Mouse (Mus musculus) 416B (cell line): ENCODE results near the gene Ptprn2.
A peak's percentile ranks its signal among the peaks of the same experiment; 100 is the strongest.

ENCODE experiments used
- DNase-seq: peaks from one replicate; pipeline ENCODE4 v3.0.0; 2011; ENCODE audit warnings: low read depth

Gene Ptprn2

DNA sequence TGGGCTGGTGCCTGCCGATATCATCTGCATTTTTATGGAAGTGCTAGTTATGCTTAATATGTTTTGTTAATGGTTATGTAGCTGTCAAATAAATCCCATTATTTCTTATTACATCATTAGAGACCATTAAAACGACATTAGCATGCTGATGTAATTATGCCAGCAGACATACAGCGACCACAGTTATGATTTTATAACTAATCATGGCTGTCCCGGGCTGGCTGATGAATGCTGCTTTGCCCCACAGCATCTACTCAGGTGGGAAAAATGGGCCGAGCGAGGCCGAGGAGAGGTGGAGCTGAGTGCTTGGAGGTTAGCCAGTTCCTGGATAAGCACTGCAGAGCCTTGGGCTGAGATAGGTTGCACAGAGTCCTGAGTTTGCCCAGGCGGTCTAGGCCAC is 407.1 kb downstream of the Ptprn2 start:
- no peak for DNase-seq

DNA sequence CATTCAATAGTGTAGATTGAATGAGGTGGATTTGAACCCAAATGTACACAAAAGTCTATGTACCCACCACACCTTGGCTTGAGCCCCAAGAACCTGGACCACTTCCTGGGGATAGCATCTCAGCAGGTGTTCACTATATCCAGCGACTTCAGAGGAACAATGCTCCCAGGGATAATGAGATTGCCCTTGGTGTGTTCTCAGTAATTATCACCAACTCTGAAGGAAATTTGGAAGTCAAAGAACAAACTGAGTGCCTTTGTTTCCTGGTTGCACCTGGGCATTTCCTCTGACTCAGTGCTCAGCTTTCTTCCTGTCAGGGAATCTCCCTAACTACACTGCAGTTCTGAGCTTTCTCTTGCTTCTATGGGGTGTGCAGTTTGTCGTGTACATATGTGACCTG is 411.1 kb downstream of the Ptprn2 start:
- no peak for DNase-seq

DNA sequence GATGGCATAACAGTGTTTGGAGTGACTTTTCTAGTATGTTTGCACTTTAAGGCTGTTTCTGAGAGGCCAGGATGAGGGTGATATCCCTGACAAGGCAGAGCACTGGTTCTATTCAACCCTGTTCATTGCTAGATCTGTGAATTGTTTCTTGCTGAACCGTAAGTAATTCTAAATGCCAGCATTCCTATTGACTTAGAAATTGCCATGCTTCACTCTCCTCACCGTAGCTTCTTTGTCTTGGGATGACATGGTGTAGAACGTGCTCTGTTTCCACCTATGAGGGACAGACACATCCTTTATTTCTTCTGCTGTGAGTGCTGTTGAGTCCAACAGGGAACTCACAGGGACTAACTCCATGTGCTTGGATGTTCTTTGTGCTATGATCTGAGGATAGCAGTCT is 416.3 kb downstream of the Ptprn2 start:
- DNase-seq = no peak

DNA sequence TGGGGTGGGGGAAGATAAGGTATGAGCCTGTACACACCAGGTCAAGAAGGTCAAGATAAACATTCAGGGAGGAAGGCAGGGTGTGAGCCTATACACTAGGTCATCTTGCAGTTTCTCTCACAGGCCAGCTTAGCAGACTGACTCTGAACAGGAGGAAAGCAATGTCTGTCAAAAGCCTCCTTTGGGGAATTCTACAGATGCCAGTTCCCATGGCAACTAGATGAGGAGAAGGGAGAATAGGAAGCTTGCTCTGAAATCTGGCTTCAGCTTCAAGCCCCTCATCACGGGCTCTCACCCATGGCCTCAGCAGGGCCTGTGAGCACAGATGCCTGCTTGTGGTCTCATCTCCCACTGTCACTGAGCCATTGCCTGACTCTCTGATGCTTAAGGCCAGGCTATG is 421.9 kb downstream of the Ptprn2 start:
- DNase-seq = no peak

DNA sequence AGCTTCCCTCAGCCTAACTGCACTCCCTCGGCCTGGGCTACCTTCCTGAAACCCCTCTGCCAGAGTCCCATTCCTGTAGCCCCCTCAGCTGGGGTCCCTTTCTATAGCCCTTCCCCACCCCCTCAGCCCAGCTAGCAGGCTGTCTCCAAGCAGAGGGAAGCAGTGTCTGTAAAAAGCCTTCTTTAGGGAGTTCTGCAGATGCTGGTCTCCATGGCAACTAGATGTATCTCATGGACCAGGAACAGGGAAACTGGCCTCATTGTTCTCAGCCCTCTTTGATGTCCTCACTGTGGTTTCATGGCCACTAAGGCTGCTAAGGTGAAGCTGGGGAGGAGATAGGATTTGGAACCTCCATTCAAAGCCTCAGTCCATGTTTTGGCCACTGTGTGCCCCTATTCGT is 423.1 kb downstream of the Ptprn2 start:
- DNase-seq = no peak

DNA sequence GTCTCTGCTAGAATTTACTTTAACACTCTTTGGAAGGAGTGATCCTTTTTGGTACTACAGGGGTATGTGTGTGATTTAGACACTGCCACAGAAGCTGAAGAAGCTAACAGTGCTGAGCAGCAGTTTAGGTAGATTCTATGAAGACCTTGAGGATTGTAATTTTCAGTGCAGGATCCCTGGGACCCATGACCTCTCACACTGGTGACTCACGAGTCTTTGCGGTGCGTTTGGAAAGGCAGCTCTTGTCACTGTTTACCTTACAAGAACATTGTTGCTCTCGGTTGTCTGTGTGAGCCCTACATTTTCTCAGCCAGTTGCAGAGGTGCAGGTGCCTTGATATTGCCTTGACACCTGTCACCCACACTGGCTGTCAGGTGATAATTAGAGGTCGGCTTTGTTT is 431.3 kb downstream of the Ptprn2 start:
- DNase-seq = no peak

DNA sequence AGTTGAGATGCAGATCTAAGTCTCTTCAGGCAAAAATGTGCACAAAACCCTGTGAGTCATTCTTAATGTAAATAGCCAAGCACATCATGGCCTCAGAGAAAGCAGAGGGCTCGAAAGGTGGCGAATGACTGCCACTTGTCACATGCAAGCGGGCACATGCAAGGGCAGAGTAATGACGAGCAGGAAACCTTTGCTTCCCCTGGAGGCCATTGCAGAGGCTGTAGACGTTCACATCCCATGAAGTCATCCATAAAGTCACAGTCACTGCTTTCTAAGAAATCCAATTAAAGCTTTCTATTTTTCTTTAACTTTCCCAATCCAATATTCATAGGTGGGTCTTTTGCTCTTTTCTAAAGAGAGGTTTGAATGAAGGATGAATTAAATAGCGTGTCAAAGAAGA is 433.7 kb downstream of the Ptprn2 start:
- no peak for DNase-seq

DNA sequence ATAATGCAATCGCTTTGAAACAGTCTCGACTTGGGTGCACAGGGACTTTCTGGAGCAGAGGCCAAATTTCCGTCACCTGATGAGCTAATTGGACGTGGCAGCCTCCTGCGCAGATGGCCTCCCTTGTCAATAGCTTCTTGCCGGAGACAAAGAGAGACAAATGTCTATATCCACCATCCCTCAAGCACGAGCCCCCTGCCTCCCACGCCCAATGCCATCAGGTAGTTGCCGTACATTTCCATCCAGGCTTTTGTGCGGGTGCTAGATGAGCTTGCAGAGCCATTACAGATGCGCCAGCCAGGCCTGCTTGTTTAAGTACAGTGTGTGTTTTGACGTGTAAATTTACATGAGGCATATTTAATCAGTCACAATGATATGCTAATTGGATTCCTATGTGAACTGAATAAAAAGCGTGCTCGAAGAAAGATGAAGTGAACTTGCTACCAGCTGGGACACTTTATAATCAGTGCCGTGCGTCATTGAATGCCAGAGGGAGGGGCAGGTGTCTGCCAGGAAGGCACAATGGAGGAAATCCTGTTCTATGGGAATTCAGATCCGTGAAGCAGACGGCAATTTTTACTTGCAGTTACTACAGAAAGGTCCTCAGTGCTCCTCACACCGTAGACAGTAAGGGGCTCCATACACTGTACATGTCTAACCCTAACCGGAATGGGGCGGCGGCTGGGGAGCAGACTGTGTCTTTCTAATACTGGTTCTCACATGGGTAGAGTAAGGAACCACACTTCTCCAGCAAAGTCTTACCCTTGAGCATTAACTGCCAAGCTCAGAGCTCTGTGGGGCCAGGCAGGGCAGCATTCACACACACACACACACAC is 434.4 kb downstream of the Ptprn2 start:
- no peak for DNase-seq

DNA sequence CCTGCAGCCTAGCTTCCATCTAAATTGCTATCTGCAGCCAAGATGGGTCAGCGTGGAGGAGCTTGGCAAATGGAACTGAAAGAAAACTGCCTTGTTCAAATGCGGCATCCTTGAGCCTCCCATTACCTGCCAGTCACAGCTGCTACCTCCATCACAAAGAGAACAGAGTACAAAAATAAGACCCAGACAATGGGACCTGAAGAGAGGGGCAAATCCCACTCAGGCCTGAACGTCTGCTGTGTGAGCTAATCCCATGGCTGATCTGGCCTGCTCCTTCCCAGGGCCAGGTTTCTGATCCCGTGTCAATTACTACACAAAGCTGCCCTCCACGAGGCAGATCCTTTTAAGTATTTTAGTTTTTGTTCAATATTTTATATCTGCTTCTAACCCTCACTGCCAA is 441.6 kb downstream of the Ptprn2 start:
- DNase-seq = no peak

DNA sequence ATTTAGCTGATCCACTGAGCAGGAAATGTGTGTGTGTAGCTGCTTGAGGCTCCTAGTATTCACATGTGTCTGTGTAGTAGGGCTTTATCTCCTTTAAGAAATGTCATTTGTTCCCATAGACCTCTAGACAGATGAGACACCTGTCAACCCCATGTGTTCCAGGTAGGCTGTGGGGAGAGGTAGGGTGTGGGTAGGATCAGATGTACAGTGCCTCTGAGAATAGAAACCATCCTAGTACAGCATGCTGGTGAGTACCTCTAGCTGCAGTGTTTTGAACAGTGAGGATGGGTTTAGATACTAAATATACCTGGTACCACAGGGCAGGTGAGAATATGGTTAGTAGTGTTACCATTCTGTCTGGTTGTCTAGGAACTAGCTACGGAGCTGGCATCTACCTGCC is 442.0 kb downstream of the Ptprn2 start:
- DNase-seq = no peak

DNA sequence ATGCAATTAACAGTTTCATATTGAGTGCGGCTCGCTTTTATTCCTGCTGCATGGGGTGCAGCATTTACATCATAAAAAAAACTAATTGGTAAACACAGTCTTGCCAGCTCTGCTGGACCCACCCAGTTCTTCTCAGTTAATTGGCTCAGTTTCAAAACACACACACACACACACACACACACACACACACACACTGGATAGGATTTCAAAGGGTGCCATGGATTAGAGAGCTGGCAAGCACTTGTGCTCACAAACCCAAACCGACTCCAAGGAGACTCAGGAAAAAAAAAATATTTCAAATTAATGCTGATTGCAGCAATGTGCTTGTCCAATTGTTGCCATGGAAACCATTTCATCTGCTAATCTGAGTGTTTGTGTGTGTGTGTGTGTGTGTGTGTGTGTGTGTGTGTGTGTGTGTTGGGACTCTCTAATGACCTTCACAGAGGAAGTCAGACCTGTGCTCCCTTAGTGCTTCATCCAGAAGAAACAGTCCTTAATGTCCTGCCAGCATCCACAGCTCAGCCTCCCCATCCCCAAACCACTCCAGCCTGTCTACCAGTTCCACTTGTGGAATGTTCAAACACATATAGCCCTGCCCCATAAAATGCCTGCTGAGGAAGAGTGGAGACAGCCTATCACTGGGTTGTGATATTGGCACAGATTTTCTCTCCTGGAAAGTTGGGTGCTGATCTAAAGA is 452.8 kb downstream of the Ptprn2 start:
- DNase-seq = no peak

DNA sequence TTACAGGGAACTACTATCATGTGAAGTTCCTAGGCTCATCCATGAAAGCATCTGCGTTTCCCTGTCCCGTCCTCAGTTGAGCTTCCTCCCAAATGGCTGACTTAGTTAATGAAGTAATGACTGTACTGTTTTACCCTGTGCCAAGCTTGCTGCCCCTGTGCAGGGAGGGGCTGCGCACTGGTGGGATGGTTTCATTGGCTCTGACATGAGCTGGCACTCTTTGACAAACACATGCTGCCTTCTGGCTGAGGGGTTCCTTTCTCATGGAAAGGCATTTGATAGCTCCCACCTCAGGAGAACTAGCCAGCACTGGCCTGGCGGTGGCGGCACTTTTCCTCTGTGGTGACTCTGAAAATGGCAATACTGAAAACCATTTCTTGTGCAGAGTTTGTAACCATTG is 458.4 kb downstream of the Ptprn2 start:
- DNase-seq = no peak

DNA sequence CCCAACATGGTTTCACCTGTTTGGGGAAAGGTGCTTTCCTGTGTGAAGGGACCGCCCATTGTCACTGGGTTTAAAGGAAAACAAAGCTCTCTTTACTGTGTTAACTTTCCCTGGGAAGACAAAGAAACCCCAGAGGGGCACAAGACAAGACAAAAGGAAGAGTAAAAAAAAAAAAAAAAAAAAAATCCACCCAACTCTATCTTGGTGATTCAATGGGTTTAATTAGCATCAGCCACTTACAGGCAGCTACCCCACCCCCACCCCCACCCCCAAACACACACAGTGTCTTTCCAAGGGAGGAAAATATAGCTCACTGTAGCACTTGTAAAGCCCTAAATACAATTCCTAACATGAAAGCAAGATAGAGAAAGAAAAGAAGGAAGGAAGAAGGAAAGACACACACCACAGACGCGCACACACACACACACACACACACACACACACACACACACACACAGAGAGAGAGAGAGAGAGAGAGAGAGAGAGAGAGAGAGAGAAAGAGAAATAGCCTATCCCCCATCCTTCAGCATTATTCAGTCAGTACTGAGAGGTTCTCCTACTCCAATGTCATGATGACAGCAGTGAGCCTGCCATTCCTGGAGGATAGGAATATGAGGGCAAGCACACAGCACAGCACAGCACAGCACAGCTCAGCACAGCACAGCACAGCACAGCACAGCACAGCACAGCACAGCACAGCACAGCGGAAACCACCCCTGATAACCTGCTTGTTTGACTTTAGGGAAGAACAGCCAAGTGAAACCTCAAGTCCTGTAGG is 462.8 kb downstream of the Ptprn2 start:
- DNase-seq = no peak

DNA sequence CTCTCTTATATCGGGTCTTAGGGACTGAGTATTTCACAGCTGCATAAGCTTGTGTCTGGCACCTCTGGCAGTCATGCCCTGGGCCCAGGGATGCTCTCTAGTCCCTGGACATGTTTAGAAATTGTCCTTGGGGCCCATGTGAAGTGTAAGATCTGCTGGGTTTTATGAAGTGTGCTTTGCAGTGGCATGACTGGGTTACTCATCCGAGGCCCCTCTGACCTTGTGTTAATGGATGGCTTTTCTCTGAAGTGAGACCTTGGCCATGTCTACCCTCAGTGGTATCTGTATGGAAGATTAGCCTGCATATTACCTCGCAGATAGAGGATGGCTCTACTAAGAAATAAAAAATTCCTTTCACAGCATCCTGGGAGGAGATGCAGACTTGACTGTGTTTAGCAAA is 464.2 kb downstream of the Ptprn2 start:
- no peak for DNase-seq

DNA sequence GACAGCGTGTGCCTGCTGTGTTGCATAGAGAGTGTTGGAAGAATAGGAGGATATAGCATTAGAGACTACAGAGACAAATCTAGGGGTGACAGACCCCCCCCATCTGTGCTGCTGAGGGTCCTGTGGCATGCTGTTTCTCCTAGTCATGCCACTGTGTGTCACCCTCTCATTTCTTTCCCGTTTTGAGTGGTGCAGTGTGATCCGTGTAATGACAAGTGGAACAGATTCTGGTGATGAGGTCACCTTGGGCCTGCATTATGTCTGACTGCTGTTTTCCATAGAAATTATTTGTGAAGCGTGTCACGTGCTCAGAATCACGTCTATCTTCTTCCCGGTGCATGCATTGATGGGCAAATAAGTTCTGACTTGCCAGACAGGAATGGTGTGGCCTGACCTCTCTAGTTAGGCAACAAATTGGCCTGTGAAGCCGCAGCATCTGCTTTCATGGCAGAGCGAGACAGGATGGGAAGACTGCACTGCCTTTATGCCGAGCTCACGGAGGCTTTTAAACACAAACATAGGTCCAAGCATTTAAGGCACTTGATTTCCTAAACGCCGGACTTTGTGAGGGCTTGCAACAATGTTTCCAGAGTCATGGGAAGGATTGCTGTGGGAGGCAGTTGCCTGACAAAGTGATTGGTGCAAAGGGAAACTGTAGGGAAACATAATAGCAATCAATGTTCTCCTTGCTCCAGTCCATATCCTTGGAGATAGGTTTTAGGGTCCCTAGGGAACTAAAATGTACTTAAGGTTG is 467.1 kb downstream of the Ptprn2 start:
- DNase-seq = no peak

DNA sequence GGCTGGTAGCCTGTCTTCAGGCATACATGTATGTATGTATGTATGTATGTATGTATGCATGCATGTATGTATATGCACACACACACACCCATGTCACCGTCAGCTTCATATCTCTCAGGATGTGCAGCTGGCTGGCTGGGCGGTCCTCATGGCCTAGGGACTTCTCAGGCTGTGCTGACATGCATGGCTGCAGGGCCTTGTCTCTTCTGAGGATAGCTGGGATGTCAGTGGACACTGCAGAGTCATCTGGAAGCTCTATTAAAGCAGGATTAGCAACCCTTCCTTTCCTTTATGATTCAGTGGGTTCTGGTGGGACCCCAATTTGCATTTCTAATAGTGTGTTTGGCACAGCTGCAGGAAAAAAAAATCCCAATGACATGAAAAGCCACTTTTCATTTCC is 473.6 kb downstream of the Ptprn2 start:
- no peak for DNase-seq

DNA sequence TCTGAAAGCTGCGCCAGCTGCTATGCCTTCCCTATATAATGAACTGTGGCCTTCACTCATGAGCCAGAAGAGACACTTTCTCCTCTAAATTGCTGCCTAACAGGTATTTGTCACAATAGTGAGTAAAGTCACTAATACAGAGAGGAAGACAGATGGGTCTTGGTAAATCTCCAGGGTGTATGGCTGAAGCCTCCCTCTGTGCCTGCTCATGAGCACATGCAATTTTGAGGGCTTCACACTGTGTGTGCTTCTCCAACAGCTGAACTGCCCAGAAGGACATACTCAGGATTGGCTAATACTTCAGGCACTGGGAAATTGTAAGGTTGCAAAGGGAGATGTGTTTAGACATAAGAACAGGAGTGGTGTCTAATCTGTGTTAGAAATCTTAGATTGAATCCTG is 478.4 kb downstream of the Ptprn2 start:
- DNase-seq = no peak

DNA sequence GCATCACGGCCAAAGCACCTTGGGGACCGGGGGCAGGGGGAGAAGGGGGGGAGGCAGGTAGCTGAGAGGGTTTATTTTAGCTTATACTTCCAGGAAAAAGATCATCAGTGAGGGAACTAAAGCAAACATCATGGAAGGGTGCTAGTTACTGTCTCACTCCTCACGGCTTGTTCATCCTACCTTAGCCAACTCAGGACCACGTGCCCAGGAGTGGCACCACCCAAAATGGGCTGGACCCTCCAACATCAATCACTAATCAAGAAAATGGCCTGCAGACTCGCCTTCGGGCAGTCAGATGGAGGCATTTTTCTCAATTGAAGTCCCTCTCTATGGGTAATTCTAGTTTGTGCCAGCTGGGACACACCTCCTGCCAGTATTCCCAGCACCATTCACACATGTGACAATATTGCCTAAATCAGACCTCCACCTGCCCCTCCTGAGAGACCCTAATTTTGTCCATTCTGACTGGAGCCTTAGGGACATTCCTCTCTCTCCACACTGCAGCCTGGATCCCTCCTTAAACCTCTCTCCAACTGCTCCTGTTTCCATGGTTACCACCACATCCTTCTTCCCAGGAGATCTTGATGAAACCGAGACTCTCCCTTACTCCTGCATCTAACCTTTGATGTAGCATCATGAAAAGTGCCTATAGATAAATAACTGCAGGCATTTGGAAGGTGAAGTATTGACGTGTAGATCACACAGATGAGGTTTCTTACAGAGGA is 482.9 kb downstream of the Ptprn2 start:
- DNase-seq = no peak

DNA sequence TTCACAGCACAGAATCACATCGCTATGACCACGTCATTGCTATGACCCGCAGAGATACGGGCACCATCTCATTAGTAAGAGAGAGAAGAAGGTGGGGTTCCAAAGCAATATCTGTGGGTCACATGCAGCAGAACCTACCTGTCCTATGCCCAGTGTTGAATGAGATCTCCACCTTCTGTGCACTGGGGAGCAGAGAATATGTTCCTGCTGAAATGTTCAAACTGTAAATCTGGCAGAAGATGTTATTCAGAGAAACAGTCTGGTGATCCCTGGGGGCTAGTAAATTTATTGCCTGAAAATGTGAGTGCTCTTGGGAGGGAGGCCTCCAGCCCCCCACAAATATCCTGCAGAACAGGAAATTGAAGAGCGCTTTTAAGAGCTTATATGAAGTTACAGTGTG is 490.0 kb downstream of the Ptprn2 start:
- no peak for DNase-seq

DNA sequence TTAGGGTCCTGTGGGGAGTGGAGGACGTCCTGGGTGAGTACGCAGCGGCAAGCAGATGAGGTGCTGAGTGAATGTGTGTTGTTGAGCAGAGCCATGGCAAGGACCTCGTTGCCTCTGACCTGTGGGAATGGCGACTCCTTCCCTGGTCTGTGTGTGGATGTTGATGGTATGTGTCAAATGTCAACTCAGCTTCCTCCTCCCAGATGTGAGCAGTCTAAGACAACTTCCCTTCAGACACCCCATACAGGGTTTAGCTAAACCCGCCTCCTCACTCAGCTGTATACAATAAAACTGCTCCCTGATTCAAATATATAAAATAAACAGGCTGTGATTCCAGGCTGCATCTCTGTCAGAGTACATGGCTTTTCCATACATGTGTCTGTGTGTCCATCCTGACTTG is 491.5 kb downstream of the Ptprn2 start:
- no peak for DNase-seq

DNA sequence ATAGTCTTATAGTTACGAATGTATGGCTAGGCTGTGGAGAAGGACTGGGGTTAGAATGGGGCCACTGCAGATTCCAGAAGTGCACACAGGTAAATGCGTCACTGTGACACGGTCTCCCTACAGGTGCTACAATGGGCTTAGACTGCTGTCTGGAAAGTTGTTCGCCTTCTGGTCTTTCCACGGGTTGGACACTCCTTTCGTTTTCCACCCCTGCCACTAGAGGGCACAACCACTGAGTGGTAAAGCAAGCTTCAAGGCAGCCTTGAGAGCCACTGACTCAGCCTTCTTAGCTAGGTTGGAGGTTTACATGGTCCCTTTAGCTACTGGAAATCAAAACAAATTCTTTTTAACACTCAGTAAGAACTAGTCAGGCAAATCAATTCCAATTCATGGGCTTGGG is 492.7 kb downstream of the Ptprn2 start:
- peak; percentile 39 for DNase-seq

DNA sequence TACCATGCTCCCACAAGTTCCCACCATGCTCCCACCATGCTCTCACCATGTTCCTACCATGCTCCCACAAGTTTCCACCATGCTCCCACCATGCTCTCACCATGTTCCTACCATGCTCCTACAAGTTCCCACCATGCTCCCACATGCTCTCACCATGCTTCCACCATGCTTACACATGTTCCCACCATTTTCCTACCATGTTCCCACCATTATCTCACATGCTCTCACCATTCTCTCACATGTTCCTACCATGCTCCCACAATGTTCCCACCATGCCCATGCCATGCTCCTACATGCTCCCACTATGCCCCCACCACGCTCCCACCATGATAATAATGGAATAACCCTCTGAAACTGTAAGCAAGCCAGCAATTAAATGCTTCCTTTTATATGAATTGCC is 495.8 kb downstream of the Ptprn2 start:
- DNase-seq = no peak
